Mouse (Mus musculus) ES-E14 (cell line): ENCODE results near the gene Lcn4.

Experiments
- CHD2 ChIP-seq: IDR thresholded peaks from 2 replicates; pipeline ENCODE4 v1.6.1; 2014; ENCODE audit warnings: mild to moderate bottlenecking, low read depth, low read length, inconsistent platforms
- HCFC1 ChIP-seq: IDR thresholded peaks from 2 replicates; pipeline ENCODE4 v1.6.1; 2012; ENCODE audit warnings: low read length, inconsistent platforms, borderline replicate concordance; ENCODE audit not compliant: insufficient read depth
- MAFK ChIP-seq: IDR thresholded peaks from 2 replicates; pipeline ENCODE4 v1.6.1; 2014; ENCODE audit warnings: mild to moderate bottlenecking, low read depth, low read length, inconsistent platforms; ENCODE audit not compliant: insufficient read depth
- ZC3H11A ChIP-seq: IDR thresholded peaks from 2 replicates; pipeline ENCODE4 v1.6.1; 2012; ENCODE audit warnings: low read depth, mild to moderate bottlenecking, inconsistent platforms, low read length, borderline replicate concordance
- ZNF384 ChIP-seq: IDR thresholded peaks from 2 replicates; pipeline ENCODE4 v1.6.1; 2012; ENCODE audit warnings: low read depth, low read length, inconsistent platforms

GRCm38 (mm10) chr2:26625419-26625818 lies 45.7 kb downstream of the Lcn4 start:
- no peak for TF ChIP-seq ZC3H11A
- TF ChIP-seq HCFC1 = no peak
- no peak for TF ChIP-seq CHD2
- TF ChIP-seq ZNF384 = no peak
- TF ChIP-seq MAFK = no peak
